Mouse (Mus musculus): ENCODE results near the gene Ap5s1. TPM values are rescaled to one million over a fixed set of nuclear protein-coding genes. Genes with fewer than 3 reads are reported as not detected.

Gene Ap5s1
- polyA plus RNA-seq (2015; fragmentation: Nextera tagmentation; extraction: Ambion mirVana) = 16.4 and 18.4 TPM in 2 replicates

DNA sequence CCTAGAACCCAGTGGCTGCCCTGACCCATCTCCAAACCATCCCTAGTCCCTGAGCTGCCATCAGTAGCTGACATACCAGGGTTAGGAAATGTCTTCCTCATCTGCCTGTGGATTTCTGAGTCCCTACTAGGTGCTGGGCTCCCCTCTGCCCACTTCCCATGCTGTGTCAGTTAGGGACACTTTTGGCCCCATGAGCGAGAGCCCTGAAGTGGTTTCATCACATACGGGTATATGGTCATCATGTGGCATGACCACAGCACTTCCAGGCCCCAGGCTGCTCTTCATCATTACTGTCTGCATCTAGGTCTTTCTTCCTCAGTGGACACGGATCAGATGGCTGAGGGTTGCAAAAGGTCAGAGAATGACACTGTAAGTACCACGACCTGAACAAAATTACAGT is at the start of gene Ap5s1:
Gene Ap5s1, plus strand, starts transcription at position 301 of the 400 bp plus-strand sequence.
- H3K27me3 ChIP-seq (ENCODE audit: control insufficient read depth, insufficient read depth, low read depth, low read length) = no peaks in the 10 kb centered on the region
- H3K9me3 ChIP-seq (replicated peaks; ENCODE audit: control insufficient read depth, low read length) = no peaks in the 10 kb centered on the region
- H3K36me3 ChIP-seq (ENCODE audit: control insufficient read depth, insufficient read depth) = no peaks in the 10 kb centered on the region; the same call in 1 of the 2 replicates
- H3K4me1 ChIP-seq (ENCODE audit: control insufficient read depth, low read depth, low read length) = peaks cover 76% of the 10 kb centered on the region
- no peak for ATAC-seq (ENCODE audit: low read depth)
- 69% methylated on average over 4 of the region's 4 CpGs for WGBS (ENCODE audit: insufficient replicate concordance)
- no peak within 1 kb of the TSS for H3K4me3 ChIP-seq (ENCODE audit: low read depth, low read length)
- H3K9ac ChIP-seq (ENCODE audit: low read depth, low read length) = peak within 1 kb of the TSS; percentile 50
- H3K27ac ChIP-seq (ENCODE audit: low read length) = peak within 1 kb of the TSS; percentile 84
- H3K4me2 ChIP-seq (ENCODE audit: low read depth, low read length) = peak within 1 kb of the TSS; percentile 42

DNA sequence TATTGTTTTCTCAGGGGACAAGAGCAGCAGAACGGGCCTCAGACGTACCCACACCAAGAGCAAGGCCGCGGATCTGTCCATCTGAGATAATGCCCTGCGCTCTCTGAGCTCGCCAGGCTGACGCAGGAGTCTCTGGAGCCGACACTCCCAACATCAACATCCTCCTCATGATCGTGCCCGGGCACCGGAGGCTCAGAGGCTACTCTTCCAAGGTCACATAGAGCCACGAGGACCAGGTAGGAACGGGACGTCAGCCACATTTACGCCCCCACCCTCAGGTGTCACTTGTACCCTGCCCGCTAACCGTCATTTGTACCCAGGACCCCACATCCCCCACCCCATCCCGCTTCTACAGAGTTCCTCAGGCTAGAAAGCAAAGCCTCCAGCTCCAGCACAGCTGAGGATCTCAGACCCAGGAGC is 47.4 kb upstream of the Ap5s1 start:
- Histone ChIP-seq H3K27me3 (ENCODE audit: control insufficient read depth, insufficient read depth, low read depth, low read length) (no peaks in the 10 kb centered on the region), H3K9ac (ENCODE audit: low read depth, low read length) (peak overlapping the region; percentile 93), H3K9me3 (replicated peaks; ENCODE audit: control insufficient read depth, low read length) (no peaks in the 10 kb centered on the region), H3K4me1 (ENCODE audit: control insufficient read depth, low read depth, low read length) (peaks cover 49% of the 10 kb centered on the region), H3K36me3 (ENCODE audit: control insufficient read depth, insufficient read depth) (peaks cover 8% of the 10 kb centered on the region; the same call in 1 of the 2 replicates), H3K27ac (ENCODE audit: low read length) (peak overlapping the region; percentile 97), H3K4me3 (ENCODE audit: low read depth, low read length) (peak overlapping the region; percentile 92), H3K4me2 (ENCODE audit: low read depth, low read length) (peak overlapping the region; percentile 85)
- WGBS (ENCODE audit: insufficient replicate concordance) = under 1% methylated on average over 18 of the region's 18 CpGs
- peak; percentile 85 for ATAC-seq (ENCODE audit: low read depth)

DNA sequence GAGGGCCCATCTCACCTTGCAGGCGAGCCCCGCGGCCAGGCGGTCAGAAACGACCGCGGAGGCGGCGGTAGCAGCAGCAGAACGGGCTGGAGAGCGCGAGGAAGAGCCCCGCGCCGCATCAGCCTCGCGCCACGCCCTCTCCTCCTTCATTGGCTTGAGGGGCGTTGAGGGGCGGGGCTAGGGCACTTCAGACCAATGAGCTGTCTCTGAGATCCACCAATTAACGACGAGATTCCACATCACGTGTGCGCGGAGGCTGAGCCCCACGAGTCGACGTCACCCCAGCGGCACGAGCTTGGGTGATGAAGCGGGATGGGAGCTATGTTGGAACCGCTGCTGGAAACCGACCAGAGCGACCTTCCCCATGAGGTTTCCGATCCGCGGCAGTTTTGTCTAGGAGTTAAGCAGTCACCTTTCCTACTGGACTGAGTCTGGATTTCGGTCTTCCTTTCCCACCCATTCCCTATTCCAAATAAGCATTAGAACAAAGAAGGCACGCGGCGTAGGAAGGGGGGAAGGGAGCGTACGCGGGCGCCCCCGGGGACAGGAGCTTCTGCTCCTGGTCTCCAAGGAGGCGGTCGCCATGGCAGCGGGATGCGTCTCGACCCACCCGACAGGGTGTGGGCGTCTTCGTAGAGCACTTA is 46.8 kb upstream of the Ap5s1 start, which contains the start of gene 1700037H04Rik:
Gene 1700037H04Rik, minus strand, starts transcription at position 144 of the 644 bp plus-strand sequence.
- H3K9me3 ChIP-seq (replicated peaks; ENCODE audit: control insufficient read depth, low read length) = no peaks in the 10 kb centered on the region
- peak within 1 kb of the TSS; percentile 97 for H3K27ac ChIP-seq (ENCODE audit: low read length)
- WGBS (ENCODE audit: insufficient replicate concordance) = under 1% methylated on average over 54 of the region's 54 CpGs
- H3K27me3 ChIP-seq (ENCODE audit: control insufficient read depth, insufficient read depth, low read depth, low read length) = no peaks in the 10 kb centered on the region
- H3K36me3 ChIP-seq (ENCODE audit: control insufficient read depth, insufficient read depth) = peaks cover 7% of the 10 kb centered on the region; the same call in 1 of the 2 replicates
- H3K4me2 ChIP-seq (ENCODE audit: low read depth, low read length) = peak within 1 kb of the TSS; percentile 95
- H3K4me1 ChIP-seq (ENCODE audit: control insufficient read depth, low read depth, low read length) = peaks cover 43% of the 10 kb centered on the region
- peak; percentile 91 for ATAC-seq (ENCODE audit: low read depth)
- peak within 1 kb of the TSS; percentile 93 for H3K9ac ChIP-seq (ENCODE audit: low read depth, low read length)
- H3K4me3 ChIP-seq (ENCODE audit: low read depth, low read length) = peak within 1 kb of the TSS; percentile 92

DNA sequence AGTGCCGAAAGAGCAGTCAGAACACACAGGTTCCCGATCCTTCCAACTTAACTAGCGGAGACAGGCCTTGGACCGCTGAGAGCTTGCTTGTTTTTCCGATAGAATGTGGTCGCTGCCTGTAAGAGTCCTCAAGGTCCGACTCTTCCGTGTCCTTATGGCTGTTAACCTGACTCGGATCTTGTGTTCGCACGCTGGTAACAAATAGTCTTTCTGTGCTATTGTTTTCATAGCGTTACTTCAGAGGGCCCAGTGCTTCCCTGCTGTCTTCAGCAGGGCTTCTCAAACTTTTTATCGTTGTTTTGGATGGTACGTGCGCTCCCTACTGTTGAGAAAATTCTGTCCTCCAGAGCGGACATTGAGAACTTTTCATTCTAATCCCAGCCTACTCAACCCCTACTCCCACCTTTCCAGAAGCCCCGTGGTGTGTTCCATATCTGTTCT is 46.2 kb upstream of the Ap5s1 start:
- H3K4me1 ChIP-seq (ENCODE audit: control insufficient read depth, low read depth, low read length) = peaks cover 40% of the 10 kb centered on the region
- peak overlapping the region; percentile 92 for H3K4me3 ChIP-seq (ENCODE audit: low read depth, low read length)
- WGBS (ENCODE audit: insufficient replicate concordance) = 2% methylated on average over 17 of the region's 17 CpGs
- peak overlapping the region; percentile 95 for H3K4me2 ChIP-seq (ENCODE audit: low read depth, low read length)
- peak overlapping the region; percentile 88 for H3K27ac ChIP-seq (ENCODE audit: low read length)
- no peaks in the 10 kb centered on the region for H3K27me3 ChIP-seq (ENCODE audit: control insufficient read depth, insufficient read depth, low read depth, low read length)
- H3K9me3 ChIP-seq (replicated peaks; ENCODE audit: control insufficient read depth, low read length) = no peaks in the 10 kb centered on the region
- ATAC-seq (ENCODE audit: low read depth) = no peak
- peak overlapping the region; percentile 76 for H3K9ac ChIP-seq (ENCODE audit: low read depth, low read length)
- H3K36me3 ChIP-seq (ENCODE audit: control insufficient read depth, insufficient read depth) = 0 out of 2 replicates have a peak, but pooled peaks cover 6% of the 10 kb centered on the region

GRCm38 (mm10) chr2:131163924-131164323 is 43.0 kb upstream of the Ap5s1 start:
- WGBS (ENCODE audit: insufficient replicate concordance) = 76% methylated on average over 7 of the region's 7 CpGs

DNA sequence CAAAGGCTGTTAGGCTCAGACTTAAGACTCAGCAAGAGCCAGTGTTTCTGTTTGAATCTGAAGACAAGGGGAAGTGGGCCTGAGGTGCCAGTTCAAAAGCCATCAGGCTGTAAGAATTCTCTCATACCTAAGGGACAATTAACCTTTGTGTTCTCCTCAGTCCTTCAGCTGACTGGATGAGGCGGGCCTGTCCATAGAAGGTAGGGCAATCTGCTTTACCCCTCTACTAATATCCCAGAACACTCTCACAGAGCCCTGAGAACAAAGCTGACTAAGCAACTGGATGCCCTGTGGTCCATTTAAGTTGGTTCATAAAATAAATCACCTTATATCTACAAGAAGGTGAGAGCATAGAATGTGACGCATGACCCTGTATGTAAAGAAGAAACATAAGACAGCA is 40.7 kb upstream of the Ap5s1 start:
- Histone ChIP-seq H3K36me3 (ENCODE audit: control insufficient read depth, insufficient read depth) (no peaks in the 10 kb centered on the region), H3K9ac (ENCODE audit: low read depth, low read length) (no peak overlapping the region), H3K4me2 (ENCODE audit: low read depth, low read length) (no peak overlapping the region), H3K4me3 (ENCODE audit: low read depth, low read length) (no peak overlapping the region), H3K9me3 (replicated peaks; ENCODE audit: control insufficient read depth, low read length) (no peaks in the 10 kb centered on the region), H3K4me1 (ENCODE audit: control insufficient read depth, low read depth, low read length) (peaks cover 3% of the 10 kb centered on the region), H3K27me3 (ENCODE audit: control insufficient read depth, insufficient read depth, low read depth, low read length) (peaks cover 22% of the 10 kb centered on the region), H3K27ac (ENCODE audit: low read length) (no peak overlapping the region)
- WGBS (ENCODE audit: insufficient replicate concordance) = 71% methylated on average over 2 of the region's 2 CpGs
- no peak for ATAC-seq (ENCODE audit: low read depth)

More at GRCm38 (mm10) chr2:131163924-131164323, 43.0 kb upstream of the Ap5s1 start:
- Histone ChIP-seq H3K9me3 (replicated peaks; ENCODE audit: control insufficient read depth, low read length) (no peaks in the 10 kb centered on the region), H3K36me3 (ENCODE audit: control insufficient read depth, insufficient read depth) (no peaks in the 10 kb centered on the region), H3K27me3 (ENCODE audit: control insufficient read depth, insufficient read depth, low read depth, low read length) (peaks cover 2% of the 10 kb centered on the region; the same call in 1 of the 2 replicates), H3K27ac (ENCODE audit: low read length) (no peak overlapping the region), H3K4me3 (ENCODE audit: low read depth, low read length) (no peak overlapping the region), H3K9ac (ENCODE audit: low read depth, low read length) (no peak overlapping the region), H3K4me2 (ENCODE audit: low read depth, low read length) (no peak overlapping the region), H3K4me1 (ENCODE audit: control insufficient read depth, low read depth, low read length) (peaks cover 11% of the 10 kb centered on the region)
- ATAC-seq (ENCODE audit: low read depth) = no peak

DNA sequence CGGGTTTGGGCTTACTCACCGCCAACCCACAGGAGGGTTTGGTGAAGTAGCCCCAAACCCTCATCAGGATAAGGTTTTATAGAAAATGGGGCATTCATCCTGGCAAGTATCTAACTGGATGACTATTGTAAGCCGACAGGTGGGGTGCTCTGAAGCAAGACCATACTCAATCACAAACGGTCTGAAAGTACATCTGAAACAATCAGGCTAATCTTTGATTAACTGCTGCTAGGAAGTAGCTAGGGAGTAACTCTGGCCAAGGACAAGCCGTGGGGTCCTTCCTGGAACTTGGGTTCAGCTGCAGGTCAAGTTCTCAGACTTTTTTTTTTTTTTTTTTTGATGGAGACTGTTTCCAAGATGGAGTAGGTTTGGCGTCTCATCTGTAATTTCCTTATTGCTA is 38.9 kb upstream of the Ap5s1 start:
- H3K4me1 ChIP-seq (ENCODE audit: control insufficient read depth, low read depth, low read length) = peaks cover 12% of the 10 kb centered on the region
- H3K4me3 ChIP-seq (ENCODE audit: low read depth, low read length) = no peak overlapping the region
- H3K36me3 ChIP-seq (ENCODE audit: control insufficient read depth, insufficient read depth) = no peaks in the 10 kb centered on the region
- H3K9ac ChIP-seq (ENCODE audit: low read depth, low read length) = no peak overlapping the region
- peaks cover 40% of the 10 kb centered on the region for H3K27me3 ChIP-seq (ENCODE audit: control insufficient read depth, insufficient read depth, low read depth, low read length)
- 63% methylated on average over 6 of the region's 6 CpGs for WGBS (ENCODE audit: insufficient replicate concordance)
- H3K27ac ChIP-seq (ENCODE audit: low read length) = no peak overlapping the region
- no peaks in the 10 kb centered on the region for H3K9me3 ChIP-seq (replicated peaks; ENCODE audit: control insufficient read depth, low read length)
- H3K4me2 ChIP-seq (ENCODE audit: low read depth, low read length) = no peak overlapping the region
- ATAC-seq (ENCODE audit: low read depth) = no peak

DNA sequence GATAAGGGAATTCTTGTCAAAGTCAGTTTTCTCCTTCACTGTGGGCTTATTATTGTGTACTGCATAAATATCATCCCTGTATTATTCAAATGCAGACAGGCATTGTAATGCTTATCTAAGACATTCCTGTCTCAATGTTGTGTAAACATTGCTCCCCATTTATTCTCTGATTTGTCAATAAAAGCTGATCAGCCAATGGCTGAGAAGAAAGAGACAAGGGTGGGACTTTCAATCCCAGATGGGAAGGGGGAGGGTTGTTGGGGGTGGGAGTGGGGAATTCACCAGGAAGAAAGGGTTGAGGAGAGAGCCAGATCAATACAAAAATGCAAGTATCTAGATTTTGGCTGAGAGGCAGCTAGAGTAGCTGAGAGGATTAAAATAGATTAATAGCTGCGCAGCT is 38.0 kb upstream of the Ap5s1 start:
- Histone ChIP-seq H3K27ac (ENCODE audit: low read length) (no peak overlapping the region), H3K4me1 (ENCODE audit: control insufficient read depth, low read depth, low read length) (peaks cover 12% of the 10 kb centered on the region), H3K4me2 (ENCODE audit: low read depth, low read length) (no peak overlapping the region), H3K9ac (ENCODE audit: low read depth, low read length) (no peak overlapping the region), H3K27me3 (ENCODE audit: control insufficient read depth, insufficient read depth, low read depth, low read length) (peaks cover 49% of the 10 kb centered on the region), H3K36me3 (ENCODE audit: control insufficient read depth, insufficient read depth) (no peaks in the 10 kb centered on the region), H3K4me3 (ENCODE audit: low read depth, low read length) (no peak overlapping the region), H3K9me3 (replicated peaks; ENCODE audit: control insufficient read depth, low read length) (no peaks in the 10 kb centered on the region)
- ATAC-seq (ENCODE audit: low read depth) = no peak
- 62% methylated on average over 1 of the region's 1 CpGs for WGBS (ENCODE audit: insufficient replicate concordance)

DNA sequence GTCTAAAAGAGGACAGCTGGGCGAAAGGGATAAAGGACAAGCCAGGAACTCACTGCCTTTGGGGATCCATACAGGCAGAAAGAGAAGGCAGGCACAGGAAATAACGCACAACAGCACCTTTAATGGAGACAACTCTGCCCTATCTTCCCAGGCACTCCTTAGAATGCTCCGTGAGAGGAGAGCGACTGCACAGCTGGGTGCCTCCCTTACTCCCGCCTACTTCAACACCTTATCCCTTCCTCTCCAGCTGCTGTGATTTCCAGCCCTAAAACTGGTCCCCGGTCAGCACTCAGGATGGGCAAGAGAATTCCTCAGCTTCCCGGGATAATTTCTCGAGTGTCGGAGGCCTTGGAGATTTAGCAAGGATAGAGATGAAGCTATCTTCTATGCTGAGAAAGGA is 35.9 kb upstream of the Ap5s1 start:
- H3K4me3 ChIP-seq (ENCODE audit: low read depth, low read length) = 0 out of 2 replicates have a peak overlapping the region, but pooled peaks have one; percentile 17
- peak overlapping the region; percentile 35; the same call in 1 of the 2 replicates for H3K4me2 ChIP-seq (ENCODE audit: low read depth, low read length)
- H3K27me3 ChIP-seq (ENCODE audit: control insufficient read depth, insufficient read depth, low read depth, low read length) = peaks cover 54% of the 10 kb centered on the region
- no peak overlapping the region for H3K27ac ChIP-seq (ENCODE audit: low read length)
- H3K36me3 ChIP-seq (ENCODE audit: control insufficient read depth, insufficient read depth) = no peaks in the 10 kb centered on the region
- no peak overlapping the region for H3K9ac ChIP-seq (ENCODE audit: low read depth, low read length)
- no peaks in the 10 kb centered on the region for H3K9me3 ChIP-seq (replicated peaks; ENCODE audit: control insufficient read depth, low read length)
- no peak for ATAC-seq (ENCODE audit: low read depth)
- peaks cover 18% of the 10 kb centered on the region for H3K4me1 ChIP-seq (ENCODE audit: control insufficient read depth, low read depth, low read length)
- 25% methylated on average over 9 of the region's 9 CpGs for WGBS (ENCODE audit: insufficient replicate concordance)

Data from liver, embryonic 16.5 days (tissue).